Comparison of ENCODE assay signal across 8 mouse cellular contexts in genomic region chr5:130320485-130320884, GRCm38 (mm10). TPM values are rescaled to one million over a fixed set of nuclear protein-coding genes. Genes with fewer than 3 reads are reported as not detected.
A peak's percentile ranks its signal among the peaks of the same experiment; 100 is the strongest.
DNase-seq lines count a peak whose midpoint lies in the region; ATAC-seq lines count a peak whose summit lies in the region.

No protein-coding gene starts in this region.

- H3K4me3 ChIP-seq in hindbrain, embryonic 11.5 days (ENCODE audit: low read depth, low read length) = no peak overlapping the region
- H3K4me3 ChIP-seq in hindbrain, embryonic 12.5 days = no peak overlapping the region
- no peak overlapping the region for H3K4me3 ChIP-seq in forebrain, embryonic 15.5 days

- ATAC-seq in hindbrain, embryonic 11.5 days (ENCODE audit: low FRiP score) = no peak
- ATAC-seq in hindbrain, embryonic 12.5 days (ENCODE audit: low FRiP score) = no peak
- no peak for ATAC-seq in CD4-positive, CD25-positive, alpha-beta regulatory T cell, adult 4 months
- ATAC-seq in forebrain, embryonic 15.5 days (replicated peaks) = no peak

- no peaks in the 10 kb centered on the region for H3K27me3 ChIP-seq in hindbrain, embryonic 11.5 days (ENCODE audit: control insufficient read depth, insufficient read depth, low read length)
- no peaks in the 10 kb centered on the region for H3K27me3 ChIP-seq in hindbrain, embryonic 12.5 days
- no peaks in the 10 kb centered on the region for H3K27me3 ChIP-seq in forebrain, embryonic 15.5 days

- no peaks in the 10 kb centered on the region for H3K36me3 ChIP-seq in hindbrain, embryonic 11.5 days (ENCODE audit: control insufficient read depth, insufficient read depth, low read length)
- peaks cover 14% of the 10 kb centered on the region for H3K36me3 ChIP-seq in hindbrain, embryonic 12.5 days
- H3K36me3 ChIP-seq in forebrain, embryonic 15.5 days = peaks cover 14% of the 10 kb centered on the region

- no peak overlapping the region for H3K27ac ChIP-seq in hindbrain, embryonic 11.5 days (ENCODE audit: low read depth, low read length)
- no peak overlapping the region for H3K27ac ChIP-seq in hindbrain, embryonic 12.5 days
- H3K27ac ChIP-seq in forebrain, embryonic 15.5 days (replicated peaks) = no peak overlapping the region

- no peak overlapping the region for H3K9ac ChIP-seq in hindbrain, embryonic 11.5 days (ENCODE audit: low read depth, low read length)
- no peak overlapping the region for H3K9ac ChIP-seq in hindbrain, embryonic 12.5 days
- no peak overlapping the region for H3K9ac ChIP-seq in forebrain, embryonic 15.5 days (replicated peaks)

- no peak overlapping the region for H3K4me2 ChIP-seq in hindbrain, embryonic 11.5 days (replicated peaks; ENCODE audit: low read depth, low read length)
- H3K4me2 ChIP-seq in hindbrain, embryonic 12.5 days (replicated peaks) = no peak overlapping the region
- H3K4me2 ChIP-seq in forebrain, embryonic 15.5 days (replicated peaks) = no peak overlapping the region

- DNase-seq in hindbrain, embryonic 11.5 days (ENCODE audit: low spot score) = peak; percentile 10
- peak; percentile 21 for DNase-seq in R1 (ENCODE audit: low read depth, low spot score)
- peak; percentile 25 for DNase-seq in embryo, embryonic 10 days (ENCODE audit: low spot score)
- peak; percentile 50 to 58 for DNase-seq in kidney, postnatal 4 days
- no peak for DNase-seq in right cerebral cortex, postnatal 25 days

- H3K4me1 ChIP-seq in hindbrain, embryonic 11.5 days (replicated peaks; ENCODE audit: control insufficient read depth, insufficient read depth, low read length) = no peaks in the 10 kb centered on the region
- no peaks in the 10 kb centered on the region for H3K4me1 ChIP-seq in hindbrain, embryonic 12.5 days
- peaks cover 9% of the 10 kb centered on the region for H3K4me1 ChIP-seq in forebrain, embryonic 15.5 days

- WGBS in hindbrain, embryonic 11.5 days = 88% methylated on average over 3 of the region's 3 CpGs
- WGBS in hindbrain, embryonic 12.5 days = 83% methylated on average over 3 of the region's 3 CpGs
- WGBS in forebrain, embryonic 15.5 days = 91% methylated on average over 3 of the region's 3 CpGs

- no peaks in the 10 kb centered on the region for H3K9me3 ChIP-seq in hindbrain, embryonic 11.5 days (ENCODE audit: control insufficient read depth, low read length)
- peaks cover 6% of the 10 kb centered on the region for H3K9me3 ChIP-seq in hindbrain, embryonic 12.5 days (replicated peaks)
- H3K9me3 ChIP-seq in forebrain, embryonic 15.5 days = no peaks in the 10 kb centered on the region

RNA-seq across cellular contexts. Expression of gene Caln1, which starts 48.8 kb away (rescaled TPM):
- 1.2 and 1.7 TPM in 2 replicates for polyA plus RNA-seq in hindbrain, embryonic 11.5 days (2014; fragmentation: Nextera tagmentation; extraction: Ambion mirVana)
- 2.9 and 3.0 TPM in 2 replicates for polyA plus RNA-seq in hindbrain, embryonic 12.5 days (2016; fragmentation: Nextera tagmentation; extraction: Ambion mirVana)
- not detected for polyA plus RNA-seq in CD4-positive, CD25-positive, alpha-beta regulatory T cell, adult 4 months (2017; shearing (Covaris generic))
- 17.5 and 17.6 TPM in 2 replicates for polyA plus RNA-seq in forebrain, embryonic 15.5 days (2015; fragmentation: Nextera tagmentation; extraction: Ambion mirVana)
